Mouse (Mus musculus) MEL (cell line): ENCODE measurements around the gene Gls2. TPM values are rescaled to one million over a fixed set of nuclear protein-coding genes. Genes with fewer than 3 reads are reported as not detected.
"Not testable (repeated sequence)": the region's sequence is repeated elsewhere in the genome, so short reads cannot be mapped to it uniquely, and the experiment has no call there.

Experiments used
- DNase-seq: peaks from one replicate; pipeline ENCODE4 v3.0.0; 2011; ENCODE audit warnings: low read depth, low spot score
- H3K27ac ChIP-seq: 2 replicates; pipeline ENCODE4 v1.5.1; 2012; ENCODE audit warnings: low read depth, mild to moderate bottlenecking, control low read depth, low read length, moderate library complexity; ENCODE audit not compliant: control insufficient read depth
- H3K27me3 ChIP-seq, 2 experiments: fragments of 150-350 bp in 1 of 2; sonication (generic) in 1 of 2; 2 replicates each; pipeline ENCODE4 v1.6.1; 2012; ENCODE audit warnings: low read length in 2 of 2, mild to moderate bottlenecking in 2 of 2, improper control_type of control experiment in 1 of 2, moderate library complexity in 1 of 2; ENCODE audit not compliant: insufficient read depth in 2 of 2, control insufficient read depth in 1 of 2
- H3K36me3 ChIP-seq, 2 experiments: 2 replicates each; pipeline ENCODE4 v1.6.1; 2012 to 2014; ENCODE audit warnings: low read length in 2 of 2, improper control_type of control experiment in 1 of 2, inconsistent platforms in 1 of 2, mild to moderate bottlenecking in 1 of 2; ENCODE audit not compliant: insufficient read depth in 2 of 2, control insufficient read depth in 1 of 2
- H3K4me1 ChIP-seq, 2 experiments: fragments of 150-350 bp in 1 of 2; sonication (generic) in 1 of 2; 2 replicates each; pipeline ENCODE4 v1.6.1; 2012; ENCODE audit warnings: low read length in 2 of 2, improper control_type of control experiment in 1 of 2, mild to moderate bottlenecking in 1 of 2; ENCODE audit not compliant: insufficient read depth in 2 of 2, control insufficient read depth in 1 of 2
- H3K4me3 ChIP-seq, 2 experiments: fragments of 150-350 bp in 1 of 2; sonication (generic) in 1 of 2; 2 replicates each; pipeline ENCODE4 v1.5.1; 2012; ENCODE audit warnings: low read depth in 2 of 2, low read length in 2 of 2, mild to moderate bottlenecking in 2 of 2, moderate library complexity in 2 of 2, control low read depth in 1 of 2, improper control_type of control experiment in 1 of 2; ENCODE audit not compliant: control insufficient read depth in 1 of 2, insufficient read depth in 1 of 2
- H3K79me2 ChIP-seq: 2 replicates; pipeline ENCODE4 v1.6.1; 2012; ENCODE audit warnings: mild to moderate bottlenecking, low read length, moderate library complexity; ENCODE audit not compliant: control insufficient read depth, poor library complexity, insufficient read depth
- H3K9ac ChIP-seq: 2 replicates; pipeline ENCODE4 v1.6.1; 2012; ENCODE audit warnings: low read depth, mild to moderate bottlenecking, control low read depth, low read length, moderate library complexity; ENCODE audit not compliant: control insufficient read depth, poor library complexity, severe bottlenecking
- H3K9me3 ChIP-seq: fragments of 150-350 bp; sonication (generic); replicated peaks from 2 replicates; pipeline ENCODE4 v1.6.1; 2012; ENCODE audit warnings: mild to moderate bottlenecking, low read length, improper control_type of control experiment, moderate library complexity; ENCODE audit not compliant: insufficient read depth
- CTCF ChIP-seq, 3 experiments: IDR thresholded peaks in 2 of 3; conservative IDR thresholded peaks in 1 of 3; 2 replicates each; pipeline ENCODE4 v1.5.1; 2011 to 2012; ENCODE audit warnings: low read length in 3 of 3, low read depth in 2 of 3, mild to moderate bottlenecking in 2 of 3, improper control_type of control experiment in 1 of 3, inconsistent platforms in 1 of 3, mixed read lengths in 1 of 3, moderate library complexity in 1 of 3; ENCODE audit not compliant: control insufficient read depth in 1 of 3, insufficient read depth in 1 of 3, poor library complexity in 1 of 3, severe bottlenecking in 1 of 3
- GABPA ChIP-seq: IDR thresholded peaks from 2 replicates; pipeline ENCODE4 v1.6.1; 2012; ENCODE audit warnings: low read depth, mild to moderate bottlenecking, inconsistent platforms, low read length, improper control_type of control experiment, moderate library complexity
- HCFC1 ChIP-seq: IDR thresholded peaks from 2 replicates; pipeline ENCODE4 v1.6.1; 2012; ENCODE audit warnings: low read depth, mild to moderate bottlenecking, inconsistent platforms, low read length, improper control_type of control experiment, moderate library complexity
- MAFK ChIP-seq: IDR thresholded peaks from 2 replicates; pipeline ENCODE4 v1.6.1; 2011; ENCODE audit warnings: low read depth, mild to moderate bottlenecking, low read length, improper control_type of control experiment, borderline replicate concordance
- MYC ChIP-seq: IDR thresholded peaks from 2 replicates; pipeline ENCODE4 v1.6.1; 2011; ENCODE audit warnings: low read depth, mild to moderate bottlenecking, low read length, improper control_type of control experiment, moderate library complexity
- POLR2AphosphoS2 ChIP-seq: IDR thresholded peaks from 2 replicates; pipeline ENCODE4 v1.6.1; 2011; ENCODE audit warnings: low read length, improper control_type of control experiment
- RAD21 ChIP-seq: IDR thresholded peaks from 2 replicates; pipeline ENCODE4 v1.6.1; 2011; ENCODE audit warnings: mild to moderate bottlenecking, low read depth, low read length, improper control_type of control experiment
- SMC3 ChIP-seq: IDR thresholded peaks from 2 replicates; pipeline ENCODE4 v1.6.1; 2011; ENCODE audit warnings: low read depth, low read length, improper control_type of control experiment
- TBP ChIP-seq: IDR thresholded peaks from 2 replicates; pipeline ENCODE4 v1.8.0; 2011; ENCODE audit warnings: low read depth, low read length, improper control_type of control experiment
- USF1 ChIP-seq: IDR thresholded peaks from 2 replicates; pipeline ENCODE4 v1.6.1; 2014; ENCODE audit warnings: low read depth, mild to moderate bottlenecking, inconsistent platforms, low read length, improper control_type of control experiment, moderate library complexity
- USF2 ChIP-seq, 2 experiments: IDR thresholded peaks; 2 replicates each; pipeline ENCODE4 v1.6.1; 2011 to 2012; ENCODE audit warnings: improper control_type of control experiment in 2 of 2, low read length in 2 of 2, borderline replicate concordance in 1 of 2, inconsistent platforms in 1 of 2, low read depth in 1 of 2, mild to moderate bottlenecking in 1 of 2; ENCODE audit not compliant: insufficient read depth in 1 of 2
- ZC3H11A ChIP-seq: IDR thresholded peaks from 2 replicates; pipeline ENCODE4 v1.6.1; 2012; ENCODE audit warnings: low read depth, mild to moderate bottlenecking, inconsistent platforms, low read length, improper control_type of control experiment
- ZNF384 ChIP-seq: IDR thresholded peaks from 2 replicates; pipeline ENCODE4 v1.6.1; 2012; ENCODE audit warnings: low read depth, mild to moderate bottlenecking, inconsistent platforms, low read length, improper control_type of control experiment
- polyA plus RNA-seq, 2 experiments: library from polyadenylated mRNA; stranded (reverse) in 1 of 2; unstranded in 1 of 2; fragments of >175 nt in 1 of 2; fragments of >200 nt in 1 of 2; gene quantifications; 2 replicates each; pipeline versions ENCODE4 v1.2.1 to v1.2.4; 2012; ENCODE audit warnings: low replicate concordance in 2 of 2, low read depth in 1 of 2; ENCODE audit not compliant: insufficient read length in 2 of 2, insufficient read depth in 1 of 2, missing spikeins in 1 of 2
- total RNA-seq: library from RNA; depleted of rRNA; stranded (reverse); fragments of 300-350 nt; gene quantifications from 2 replicates; pipeline ENCODE4 v1.2.3, GENCODE M21; 2012

Gene Gls2
- total and polyA plus RNA-seq, 3 experiments = 11.8 to 17.8 TPM; not detected in 1

DNA sequence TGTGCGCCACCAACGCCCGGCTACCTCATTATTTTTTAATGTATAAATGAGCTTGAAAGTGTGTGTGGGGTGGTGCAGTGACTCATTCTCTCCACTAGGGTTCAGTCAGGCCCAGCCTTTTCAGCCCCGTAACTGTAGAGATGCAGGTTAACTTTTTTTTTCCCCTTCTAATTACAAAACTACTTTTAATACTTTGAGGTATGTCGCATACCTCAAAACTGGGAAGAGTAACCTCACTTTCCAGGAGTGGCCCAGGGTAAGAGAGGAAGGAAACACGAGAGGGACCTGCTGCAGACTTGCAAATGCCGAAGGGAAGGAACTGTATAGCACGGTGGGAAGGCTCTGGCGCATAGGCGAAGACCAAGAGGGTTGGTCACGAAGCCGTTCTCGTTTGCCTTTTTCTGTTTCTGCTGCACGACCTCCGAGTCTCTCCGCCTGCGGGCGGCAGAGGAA lies 18.6 kb downstream of the Gls2 start:
- Histone ChIP-seq H3K4me3 (peak overlapping the region; percentile 75 to 76), H3K27ac (0 out of 2 replicates have a peak overlapping the region, but pooled peaks have one; percentile 28), H3K4me1 (peaks cover 2 to 21% of the 10 kb centered on the region in 2 experiments; a peak in 3 of 4 replicates), H3K27me3 (no peaks in the 10 kb centered on the region), H3K79me2 (peaks cover 11% of the 10 kb centered on the region), H3K36me3 (peaks cover 0 to 14% of the 10 kb centered on the region in 2 experiments; a peak in 2 of 4 replicates), H3K9ac (peak overlapping the region; percentile 69), H3K9me3 (no peaks in the 10 kb centered on the region)
- peak; percentile 91 for DNase-seq
- peak; percentile 59 to 80 (median 77) for TF ChIP-seq CTCF (IDR thresholded peaks at IDR 0.05 in 2 of 3, conservative IDR thresholded peaks at IDR 0.05 in 1 of 3; ENCODE audit: control insufficient read depth in 1 of 3, insufficient read depth in 1 of 3, low read depth in 2 of 3, low read length in 3 of 3, poor library complexity in 1 of 3, severe bottlenecking in 1 of 3)
- peak; percentile 91 for TF ChIP-seq ZNF384
- TF ChIP-seq POLR2AphosphoS2 = no peak
- TF ChIP-seq MAFK = no peak
- TF ChIP-seq USF1 = peak; percentile 25; the same call in 1 of the 2 replicates
- peak; percentile 53 for TF ChIP-seq SMC3
- TF ChIP-seq RAD21 = peak; percentile 75
- TF ChIP-seq MYC = 0 out of 2 replicates have a peak, but pooled peaks have one; percentile 21
- TF ChIP-seq GABPA = no peak
- TF ChIP-seq HCFC1 = peak; percentile 51
- TF ChIP-seq TBP = peak; percentile 99
- TF ChIP-seq ZC3H11A = peak; percentile 39; the same call in 1 of the 2 replicates
- no peak for TF ChIP-seq USF2 (IDR thresholded peaks at IDR 0.05; ENCODE audit: borderline replicate concordance in 1 of 2, insufficient read depth in 1 of 2, low read depth in 1 of 2, low read length in 2 of 2)

DNA sequence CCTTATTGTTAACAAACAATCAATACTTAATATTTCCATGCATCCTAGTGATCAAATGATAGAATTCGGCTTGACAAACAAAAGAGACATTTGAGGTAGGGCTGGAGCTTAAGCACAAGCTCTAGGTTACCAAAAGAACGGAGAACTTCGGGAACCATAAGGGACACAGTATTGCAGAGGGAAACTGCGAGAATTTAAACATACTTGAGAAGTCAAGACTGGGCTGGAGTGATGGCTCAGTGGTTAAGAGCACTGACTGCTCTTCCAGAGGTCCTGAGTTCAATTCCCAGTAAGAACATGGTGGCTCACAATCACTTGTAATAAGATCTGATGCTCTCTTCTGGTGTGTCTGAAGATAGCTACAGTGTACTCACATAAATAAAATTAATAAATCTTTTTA lies 19.9 kb downstream of the Gls2 start:
- H3K27ac ChIP-seq, H3K9me3 ChIP-seq, H3K4me3 ChIP-seq, H3K27me3 ChIP-seq, DNase-seq, H3K9ac ChIP-seq: not testable (repeated sequence)
- Histone ChIP-seq H3K36me3 (peaks cover 0 to 22% of the 10 kb centered on the region in 2 experiments; a peak in 2 of 4 replicates), H3K79me2 (peaks cover 11% of the 10 kb centered on the region), H3K4me1 (peaks cover 3 to 31% of the 10 kb centered on the region in 2 experiments; a peak in 3 of 4 replicates)
- peak; percentile 98 for TF ChIP-seq TBP

GRCm38 (mm10) chr10:128214981-128215380 lies 20.7 kb downstream of the Gls2 start:
- Histone ChIP-seq H3K27me3 (no peaks in the 10 kb centered on the region), H3K27ac (no peak overlapping the region), H3K79me2 (peaks cover 11% of the 10 kb centered on the region), H3K4me3 (no peak overlapping the region), H3K4me1 (peaks cover 6 to 32% of the 10 kb centered on the region in 2 experiments), H3K9ac (no peak overlapping the region), H3K36me3 (peaks cover 0 to 22% of the 10 kb centered on the region in 2 experiments; a peak in 2 of 4 replicates), H3K9me3 (no peaks in the 10 kb centered on the region)
- TF ChIP-seq USF1 = no peak
- DNase-seq = no peak
